Mouse (Mus musculus): Measurements from ENCODE around the gene Ube2d1. TPM values are rescaled to one million over a fixed set of nuclear protein-coding genes. Genes with fewer than 3 reads are reported as not detected.

Gene Ube2d1
- total and polyA plus RNA-seq, 3 experiments, result 1.0 to 7.7 (median 3.8) TPM

- DNase-seq (ENCODE audit: extremely low read depth), result no peak
- H3K4me1 ChIP-seq (ENCODE audit: control insufficient read depth in 1 of 2, insufficient read depth in 2 of 2), result peaks cover 0 to 4% of the 10 kb centered on the region in 2 experiments; a peak in 2 of 4 replicates
- H3K4me3 ChIP-seq (replicated peaks in 1 of 3; ENCODE audit: low read depth in 2 of 3, low read length in 2 of 3, poor library complexity in 1 of 3), result no peak overlapping the region
- no peaks in the 10 kb centered on the region for H3K9me3 ChIP-seq (replicated peaks; ENCODE audit: low read length)
- H3K27me3 ChIP-seq (replicated peaks), result no peaks in the 10 kb centered on the region
- H3K79me2 ChIP-seq (replicated peaks; ENCODE audit: control insufficient read depth, extremely low read depth, insufficient read depth, poor library complexity, severe bottlenecking), result peaks cover 5% of the 10 kb centered on the region
- no peak overlapping the region for H3K27ac ChIP-seq (ENCODE audit: insufficient read depth, low read depth)
- in situ Hi-C loops (cut with MboI; ENCODE audit: low pct_ligation_motif_present, low pct_unique_long_range_greater_than_20kb, low sequenced_read_pairs), result no loop called here
- H3K9ac ChIP-seq (ENCODE audit: insufficient read depth, low read depth), result no peak overlapping the region
- no peak overlapping the region for H3K4me2 ChIP-seq (ENCODE audit: insufficient read depth, low read depth, poor library complexity, severe bottlenecking)
- peaks cover 53 to 86% of the 10 kb centered on the region in 2 experiments for H3K36me3 ChIP-seq (replicated peaks in 1 of 2; ENCODE audit: control insufficient read depth in 1 of 2, insufficient read depth in 1 of 2, low read length in 1 of 2)
- no peak for TF ChIP-seq PAX5 (IDR thresholded peaks at IDR 0.05; ENCODE audit: low read length)
- TF ChIP-seq CTCF (conservative IDR thresholded peaks at IDR 0.05 in 1 of 2, IDR thresholded peaks at IDR 0.05 in 1 of 2; ENCODE audit: low read depth in 2 of 2, low read length in 2 of 2), result no peak
- dilution Hi-C loops (cut with MboI; ENCODE audit: extremely low pct_ligation_motif_present, extremely low pct_unique_long_range_greater_than_20kb, low sequenced_read_pairs), result no loop called here
Measured at GRCm38 (mm10) chr10:71332859-71333258, 47.8 kb upstream of the Ube2d1 start.

GRCm38 (mm10) chr10:71332376-71332775 is 47.3 kb upstream of the Ube2d1 start:
- dilution Hi-C loops (cut with MboI; ENCODE audit: extremely low pct_ligation_motif_present, extremely low pct_unique_long_range_greater_than_20kb, low sequenced_read_pairs), result no loop called here
- no peak overlapping the region for H3K4me3 ChIP-seq (replicated peaks in 1 of 3; ENCODE audit: low read depth in 2 of 3, low read length in 2 of 3, poor library complexity in 1 of 3)
- peaks cover 56 to 88% of the 10 kb centered on the region in 2 experiments for H3K36me3 ChIP-seq (replicated peaks in 1 of 2; ENCODE audit: control insufficient read depth in 1 of 2, insufficient read depth in 1 of 2, low read length in 1 of 2)
- no peak overlapping the region for H3K27ac ChIP-seq (ENCODE audit: insufficient read depth, low read depth)
- in situ Hi-C loops (cut with MboI; ENCODE audit: low pct_ligation_motif_present, low pct_unique_long_range_greater_than_20kb, low sequenced_read_pairs), result no loop called here
- H3K9me3 ChIP-seq (replicated peaks; ENCODE audit: low read length), result no peaks in the 10 kb centered on the region
- H3K79me2 ChIP-seq (replicated peaks; ENCODE audit: control insufficient read depth, extremely low read depth, insufficient read depth, poor library complexity, severe bottlenecking), result peaks cover 3% of the 10 kb centered on the region
- no peak overlapping the region for H3K4me2 ChIP-seq (ENCODE audit: insufficient read depth, low read depth, poor library complexity, severe bottlenecking)
- H3K27me3 ChIP-seq (replicated peaks), result no peaks in the 10 kb centered on the region
- no peak for DNase-seq (ENCODE audit: extremely low read depth)
- TF ChIP-seq USF1 (IDR thresholded peaks at IDR 0.05; ENCODE audit: low read depth, low read length) (no peak), SMC3 (IDR thresholded peaks at IDR 0.05; ENCODE audit: low read depth, low read length) (peak; percentile 49), POLR2A (IDR thresholded peaks at IDR 0.05; ENCODE audit: low read depth, low read length) (no peak), TCF12 (IDR thresholded peaks at IDR 0.05; ENCODE audit: low read depth, low read length) (no peak), RAD21 (IDR thresholded peaks at IDR 0.05; ENCODE audit: low read depth, low read length) (peak; percentile 19), CTCF (conservative IDR thresholded peaks at IDR 0.05 in 1 of 2, IDR thresholded peaks at IDR 0.05 in 1 of 2; ENCODE audit: low read depth in 2 of 2, low read length in 2 of 2) (peak; percentile 16 to 39; a peak in 2 of 4 replicates), ZMIZ1 (IDR thresholded peaks at IDR 0.05; ENCODE audit: low read depth, low read length) (no peak), NELFE (IDR thresholded peaks at IDR 0.05; ENCODE audit: low read depth, low read length) (no peak), PAX5 (IDR thresholded peaks at IDR 0.05; ENCODE audit: low read length) (no peak)
- H3K9ac ChIP-seq (ENCODE audit: insufficient read depth, low read depth), result no peak overlapping the region
- H3K4me1 ChIP-seq (ENCODE audit: control insufficient read depth in 1 of 2, insufficient read depth in 2 of 2), result peaks cover 0 to 3% of the 10 kb centered on the region in 2 experiments; a peak in 1 of 4 replicates

- peaks cover 0 to 3% of the 10 kb centered on the region in 2 experiments; a peak in 1 of 4 replicates for H3K4me1 ChIP-seq (ENCODE audit: control insufficient read depth in 1 of 2, insufficient read depth in 2 of 2)
- no peak overlapping the region for H3K4me2 ChIP-seq (ENCODE audit: insufficient read depth, low read depth, poor library complexity, severe bottlenecking)
- TF ChIP-seq JUND (conservative IDR thresholded peaks at IDR 0.05; ENCODE audit: low read depth, low read length) (no peak), EP300 (IDR thresholded peaks at IDR 0.05; ENCODE audit: low read length) (no peak), KAT2A (IDR thresholded peaks at IDR 0.05; ENCODE audit: insufficient replicate concordance, low read length) (no peak), CHD2 (IDR thresholded peaks at IDR 0.05; ENCODE audit: low read length) (no peak), ELF1 (IDR thresholded peaks at IDR 0.05; ENCODE audit: low read depth, low read length) (no peak), ETS1 (conservative IDR thresholded peaks at IDR 0.05; ENCODE audit: low read depth, low read length) (no peak), JUN (IDR thresholded peaks at IDR 0.05; ENCODE audit: insufficient read depth, low read depth, low read length) (no peak), MYC (IDR thresholded peaks at IDR 0.05; ENCODE audit: low read depth, low read length) (no peak), UBTF (IDR thresholded peaks at IDR 0.05; ENCODE audit: low read depth, low read length) (no peak)
- no peak for DNase-seq (ENCODE audit: extremely low read depth)
- in situ Hi-C loops (cut with MboI; ENCODE audit: low pct_ligation_motif_present, low pct_unique_long_range_greater_than_20kb, low sequenced_read_pairs) (no loop called here), dilution Hi-C loops (cut with MboI; ENCODE audit: extremely low pct_ligation_motif_present, extremely low pct_unique_long_range_greater_than_20kb, low sequenced_read_pairs) (no loop called here)
- no peaks in the 10 kb centered on the region for H3K9me3 ChIP-seq (replicated peaks; ENCODE audit: low read length)
- H3K27ac ChIP-seq (ENCODE audit: insufficient read depth, low read depth), result no peak overlapping the region
- H3K4me3 ChIP-seq (replicated peaks in 1 of 3; ENCODE audit: low read depth in 2 of 3, low read length in 2 of 3, poor library complexity in 1 of 3), result no peak overlapping the region
- H3K36me3 ChIP-seq (replicated peaks in 1 of 2; ENCODE audit: control insufficient read depth in 1 of 2, insufficient read depth in 1 of 2, low read length in 1 of 2), result peaks cover 56 to 87% of the 10 kb centered on the region in 2 experiments
- H3K9ac ChIP-seq (ENCODE audit: insufficient read depth, low read depth), result no peak overlapping the region
- H3K27me3 ChIP-seq (replicated peaks), result no peaks in the 10 kb centered on the region
- H3K79me2 ChIP-seq (replicated peaks; ENCODE audit: control insufficient read depth, extremely low read depth, insufficient read depth, poor library complexity, severe bottlenecking), result peaks cover 3% of the 10 kb centered on the region
Measured at GRCm38 (mm10) chr10:71331908-71332307, 46.8 kb upstream of the Ube2d1 start.
